Mouse (Mus musculus): ENCODE measurements around the gene Galnt7. TPM values are rescaled to one million over a fixed set of nuclear protein-coding genes. Genes with fewer than 3 reads are reported as not detected.
A peak's percentile ranks its signal among the peaks of the same experiment; 100 is the strongest.
"Not testable (repeated sequence)": the region's sequence is repeated elsewhere in the genome, so short reads cannot be mapped to it uniquely, and the experiment has no call there.

Galnt7 gene
- polyA plus RNA-seq, 1 experiment from 2014 or later, result 22.4 TPM

DNA sequence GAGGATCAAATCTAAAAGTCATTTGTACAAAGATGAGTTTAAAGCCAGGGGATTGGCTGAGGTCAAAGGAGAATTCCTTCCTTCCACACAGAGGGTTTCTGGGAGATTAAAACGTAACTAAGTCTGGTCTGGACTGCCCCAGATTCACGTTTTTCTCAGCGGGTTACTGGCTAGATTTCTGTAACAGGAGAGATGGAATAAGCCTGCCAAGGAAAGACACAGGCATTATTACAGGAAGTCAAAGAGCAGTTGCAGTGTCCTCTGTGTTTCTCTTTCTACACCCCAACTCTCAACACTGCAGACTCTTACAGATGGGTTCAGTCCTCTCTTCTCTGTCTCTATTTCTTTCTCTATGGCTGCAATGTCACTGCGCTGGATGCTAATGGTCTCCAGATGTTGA is 118.3 kb downstream of the Galnt7 start:
- Histone ChIP-seq H3K9me3 (ENCODE audit: low read length) (peaks cover 3% of the 10 kb centered on the region; the same call in 1 of the 2 replicates), H3K27ac (ENCODE audit: low read length) (no peak overlapping the region), H3K4me3 (ENCODE audit: low read length) (no peak overlapping the region), H3K9ac (replicated peaks; ENCODE audit: low read length) (no peak overlapping the region), H3K4me1 (ENCODE audit: insufficient read depth, low read length) (0 out of 2 replicates have a peak, but pooled peaks cover 3% of the 10 kb centered on the region), H3K36me3 (ENCODE audit: insufficient read depth, low read length) (peaks cover 14% of the 10 kb centered on the region), H3K4me2 (replicated peaks; ENCODE audit: low read depth, low read length) (no peak overlapping the region), H3K27me3 (ENCODE audit: insufficient read depth, low read length) (no peaks in the 10 kb centered on the region)
- 68% methylated on average over 4 of the region's 4 CpGs for WGBS
- no peak for ATAC-seq (ENCODE audit: low FRiP score, low TSS enrichment)

- Histone ChIP-seq H3K27me3 (ENCODE audit: insufficient read depth, low read length) (no peaks in the 10 kb centered on the region), H3K36me3 (ENCODE audit: insufficient read depth, low read length) (peaks cover 14% of the 10 kb centered on the region), H3K4me2 (replicated peaks; ENCODE audit: low read depth, low read length) (no peak overlapping the region), H3K27ac (ENCODE audit: low read length) (no peak overlapping the region), H3K9ac (replicated peaks; ENCODE audit: low read length) (no peak overlapping the region), H3K9me3 (ENCODE audit: low read length) (peaks cover 3% of the 10 kb centered on the region; the same call in 1 of the 2 replicates), H3K4me1 (ENCODE audit: insufficient read depth, low read length) (0 out of 2 replicates have a peak, but pooled peaks cover 3% of the 10 kb centered on the region), H3K4me3 (ENCODE audit: low read length) (no peak overlapping the region)
- WGBS, result 92% methylated on average over 4 of the region's 4 CpGs
- no peak for ATAC-seq (ENCODE audit: low FRiP score, low TSS enrichment)
Observed at GRCm38 (mm10) chr8:57533106-57533505, 119.7 kb downstream of the Galnt7 start.

DNA sequence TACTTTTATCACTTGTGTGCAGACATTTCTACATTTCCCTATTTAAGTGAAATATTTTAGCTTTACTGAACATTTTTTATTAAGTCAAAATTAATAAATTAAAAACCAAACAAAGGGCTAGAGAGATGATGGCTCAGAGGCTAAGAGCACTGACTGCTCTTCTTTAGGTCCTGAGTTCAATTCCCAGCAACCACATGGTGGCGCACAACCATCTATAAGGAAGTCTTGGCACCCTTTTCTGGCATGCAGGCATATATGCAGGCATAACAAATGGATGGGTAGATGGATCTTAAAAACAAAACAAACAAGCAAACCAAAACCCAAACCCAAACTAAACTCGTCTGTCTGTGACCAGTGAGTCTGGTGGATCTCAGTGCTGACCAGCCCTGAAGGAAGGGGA is 120.6 kb downstream of the Galnt7 start:
- Histone ChIP-seq H3K9ac (replicated peaks; ENCODE audit: low read length) (no peak overlapping the region), H3K36me3 (ENCODE audit: insufficient read depth, low read length) (peaks cover 14% of the 10 kb centered on the region), H3K4me1 (ENCODE audit: insufficient read depth, low read length) (0 out of 2 replicates have a peak, but pooled peaks cover 3% of the 10 kb centered on the region), H3K27me3 (ENCODE audit: insufficient read depth, low read length) (no peaks in the 10 kb centered on the region), H3K4me2 (replicated peaks; ENCODE audit: low read depth, low read length) (no peak overlapping the region), H3K9me3 (ENCODE audit: low read length) (peaks cover 3% of the 10 kb centered on the region; the same call in 1 of the 2 replicates), H3K27ac (ENCODE audit: low read length) (no peak overlapping the region), H3K4me3 (ENCODE audit: low read length) (no peak overlapping the region)
- ATAC-seq (ENCODE audit: low FRiP score, low TSS enrichment), result no peak
- 64% methylated on average over 2 of the region's 2 CpGs for WGBS

DNA sequence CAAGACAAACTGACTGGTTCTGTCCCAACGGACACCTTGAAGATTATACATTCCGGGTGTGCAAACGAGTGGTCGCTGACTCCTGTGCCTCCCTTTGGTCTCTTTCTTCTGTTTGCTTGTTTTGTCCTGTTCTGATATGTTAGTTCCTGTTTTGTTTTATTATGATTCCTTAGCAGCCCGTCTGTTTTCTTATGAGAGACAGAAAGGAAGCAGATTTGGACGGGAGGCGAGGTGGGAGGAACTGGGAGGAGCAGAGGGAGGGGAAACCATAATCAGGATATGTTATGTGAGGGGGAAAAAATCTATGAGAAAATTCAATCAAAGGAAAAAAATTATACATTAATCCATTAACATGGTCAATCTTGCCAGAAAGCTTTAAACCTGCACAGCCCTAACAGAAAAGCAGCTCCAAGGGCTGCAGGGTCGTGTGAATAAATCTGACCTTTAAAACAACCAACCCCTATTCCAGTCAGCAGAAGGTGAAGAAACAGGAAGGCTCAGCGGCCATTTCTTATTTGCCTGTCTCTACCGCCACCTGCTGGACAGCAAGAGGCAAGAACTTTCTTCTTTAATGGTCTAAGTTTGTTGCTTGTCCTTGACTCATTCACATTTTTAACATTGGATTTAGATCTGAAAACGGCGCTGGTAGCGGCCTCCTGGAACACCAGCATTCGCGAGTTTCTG is 122.0 kb downstream of the Galnt7 start:
- Histone ChIP-seq H3K4me1 (ENCODE audit: insufficient read depth, low read length) (0 out of 2 replicates have a peak, but pooled peaks cover 3% of the 10 kb centered on the region), H3K36me3 (ENCODE audit: insufficient read depth, low read length) (peaks cover 13% of the 10 kb centered on the region), H3K9ac (replicated peaks; ENCODE audit: low read length) (0 out of 2 replicates have a peak overlapping the region, but pooled peaks have one; percentile 1), H3K4me3 (ENCODE audit: low read length) (peak overlapping the region; percentile 16), H3K4me2 (replicated peaks; ENCODE audit: low read depth, low read length) (peak overlapping the region; percentile 33), H3K27me3 (ENCODE audit: insufficient read depth, low read length) (no peaks in the 10 kb centered on the region), H3K9me3 (ENCODE audit: low read length) (peaks cover 3% of the 10 kb centered on the region; the same call in 1 of the 2 replicates), H3K27ac (ENCODE audit: low read length) (no peak overlapping the region)
- ATAC-seq (ENCODE audit: low FRiP score, low TSS enrichment), result peak; percentile 66; the same call in 1 of the 2 replicates
- WGBS, result 26% methylated on average over 15 of the region's 15 CpGs

DNA sequence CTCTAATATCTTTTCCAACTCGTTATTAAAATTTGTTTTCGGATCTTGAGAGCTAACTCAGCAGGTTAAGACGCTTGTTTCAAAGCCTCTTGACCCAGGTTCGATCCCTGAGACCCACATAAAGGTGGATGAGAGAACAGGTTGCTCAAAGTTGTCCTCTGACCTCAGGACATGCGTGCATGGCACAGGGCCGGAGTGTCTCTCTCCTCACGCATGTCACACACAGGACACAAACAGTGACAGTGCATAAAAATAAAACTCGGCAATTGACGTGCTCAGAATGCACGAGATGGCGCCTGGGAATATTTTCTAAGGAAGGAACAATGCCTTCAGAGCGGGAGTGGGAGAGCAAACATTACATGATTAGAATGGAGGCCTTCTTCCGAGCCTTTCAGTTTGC is 122.6 kb downstream of the Galnt7 start:
- Histone ChIP-seq H3K36me3 (ENCODE audit: insufficient read depth, low read length) (peaks cover 9% of the 10 kb centered on the region), H3K9me3 (ENCODE audit: low read length) (peaks cover 2% of the 10 kb centered on the region; the same call in 1 of the 2 replicates), H3K27ac (ENCODE audit: low read length) (no peak overlapping the region), H3K4me2 (replicated peaks; ENCODE audit: low read depth, low read length) (peak overlapping the region; percentile 33; the same call in 1 of the 2 replicates), H3K4me3 (ENCODE audit: low read length) (peak overlapping the region; percentile 16; the same call in 1 of the 2 replicates), H3K9ac (replicated peaks; ENCODE audit: low read length) (0 out of 2 replicates have a peak overlapping the region, but pooled peaks have one; percentile 1), H3K4me1 (ENCODE audit: insufficient read depth, low read length) (0 out of 2 replicates have a peak, but pooled peaks cover 3% of the 10 kb centered on the region), H3K27me3 (ENCODE audit: insufficient read depth, low read length) (no peaks in the 10 kb centered on the region)
- WGBS, result 92% methylated on average over 13 of the region's 13 CpGs
- no peak for ATAC-seq (ENCODE audit: low FRiP score, low TSS enrichment)

- H3K4me2 ChIP-seq (replicated peaks; ENCODE audit: low read depth, low read length), result no peak overlapping the region
- WGBS, result 93% methylated on average over 1 of the region's 1 CpGs
- H3K36me3 ChIP-seq (ENCODE audit: insufficient read depth, low read length), result peaks cover 5% of the 10 kb centered on the region; the same call in 1 of the 2 replicates
- no peak for ATAC-seq (ENCODE audit: low FRiP score, low TSS enrichment)
- H3K9ac ChIP-seq (replicated peaks; ENCODE audit: low read length), result no peak overlapping the region
- H3K27ac ChIP-seq (ENCODE audit: low read length), result no peak overlapping the region
- 0 out of 2 replicates have a peak, but pooled peaks cover 3% of the 10 kb centered on the region for H3K4me1 ChIP-seq (ENCODE audit: insufficient read depth, low read length)
- H3K4me3 ChIP-seq (ENCODE audit: low read length), result no peak overlapping the region
- no peaks in the 10 kb centered on the region for H3K9me3 ChIP-seq (ENCODE audit: low read length)
- no peaks in the 10 kb centered on the region for H3K27me3 ChIP-seq (ENCODE audit: insufficient read depth, low read length)
Observed at GRCm38 (mm10) chr8:57528036-57528435, 124.8 kb downstream of the Galnt7 start.

DNA sequence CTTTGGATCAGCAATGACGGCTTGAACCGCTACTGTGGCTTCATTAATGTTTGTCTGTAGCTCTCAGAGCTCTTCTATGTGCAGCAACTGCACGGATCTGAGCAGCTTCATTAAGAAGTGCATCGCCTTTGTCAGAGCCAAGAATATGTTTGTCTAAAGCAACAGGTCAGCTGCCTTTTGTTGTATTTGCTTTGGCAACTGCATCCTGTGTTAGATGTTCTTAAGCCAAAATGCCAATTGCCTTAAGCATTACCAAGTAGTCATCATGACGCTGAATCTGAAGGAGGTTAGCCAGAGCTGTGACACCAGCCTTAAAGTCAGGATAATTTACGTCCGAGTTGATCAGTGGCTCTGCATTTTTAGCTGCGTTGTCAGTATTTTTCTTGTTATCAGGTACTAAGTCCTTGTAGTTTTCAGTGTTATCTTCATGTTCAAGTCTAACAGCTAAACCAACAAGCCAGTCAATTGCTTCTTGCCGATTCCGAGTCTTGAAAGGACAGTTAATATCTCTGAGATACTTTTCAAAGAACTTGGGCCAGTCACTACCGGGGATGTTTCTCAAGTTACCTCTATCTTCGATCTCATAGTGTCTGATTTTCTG is 132.5 kb downstream of the Galnt7 start:
- H3K27me3 ChIP-seq (ENCODE audit: insufficient read depth, low read length), result no peaks in the 10 kb centered on the region
- no peak overlapping the region for H3K4me3 ChIP-seq (ENCODE audit: low read length)
- peaks cover 7% of the 10 kb centered on the region; the same call in 1 of the 2 replicates for H3K36me3 ChIP-seq (ENCODE audit: insufficient read depth, low read length)
- H3K9ac ChIP-seq (replicated peaks; ENCODE audit: low read length), result no peak overlapping the region
- no peak overlapping the region for H3K4me2 ChIP-seq (replicated peaks; ENCODE audit: low read depth, low read length)
- H3K27ac ChIP-seq (ENCODE audit: low read length), result no peak overlapping the region
- H3K4me1 ChIP-seq (ENCODE audit: insufficient read depth, low read length), result no peaks in the 10 kb centered on the region; the same call in 1 of the 2 replicates
- ATAC-seq (ENCODE audit: low FRiP score, low TSS enrichment), result no peak
- H3K9me3 ChIP-seq (ENCODE audit: low read length), result no peaks in the 10 kb centered on the region
- 64% methylated on average over 12 of the region's 12 CpGs for WGBS

- WGBS, result 91% methylated on average over 3 of the region's 3 CpGs
- Histone ChIP-seq H3K4me1 (ENCODE audit: insufficient read depth, low read length) (peaks cover 9% of the 10 kb centered on the region), H3K4me3 (ENCODE audit: low read length) (no peak overlapping the region), H3K36me3 (ENCODE audit: insufficient read depth, low read length) (peaks cover 16% of the 10 kb centered on the region), H3K9ac (replicated peaks; ENCODE audit: low read length) (no peak overlapping the region), H3K27ac (ENCODE audit: low read length) (no peak overlapping the region), H3K4me2 (replicated peaks; ENCODE audit: low read depth, low read length) (no peak overlapping the region), H3K9me3 (ENCODE audit: low read length) (no peaks in the 10 kb centered on the region), H3K27me3 (ENCODE audit: insufficient read depth, low read length) (no peaks in the 10 kb centered on the region)
- no peak for ATAC-seq (ENCODE audit: low FRiP score, low TSS enrichment)
Observed at GRCm38 (mm10) chr8:57517723-57518122, 135.1 kb downstream of the Galnt7 start.

DNA sequence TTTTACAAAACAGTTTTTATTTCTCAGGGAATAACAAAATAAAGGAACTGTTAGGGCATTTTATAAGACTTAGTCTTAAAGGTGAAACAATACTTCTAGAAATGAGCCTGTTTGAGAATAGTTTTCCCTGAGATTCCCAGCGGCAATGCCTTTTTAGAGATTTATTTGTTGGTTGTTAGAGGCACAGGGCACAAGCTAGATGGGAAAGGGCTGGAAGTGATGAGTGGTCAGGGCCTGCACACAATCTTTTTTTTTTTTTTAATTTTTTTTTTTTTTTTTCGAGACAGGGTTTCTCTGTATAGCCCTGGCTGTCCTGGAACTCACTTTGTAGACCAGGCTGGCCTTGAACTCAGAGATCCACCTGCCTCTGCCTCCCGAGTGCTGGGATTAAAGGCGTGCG is 136.1 kb downstream of the Galnt7 start:
- H3K4me2 ChIP-seq (replicated peaks; ENCODE audit: low read depth, low read length); H3K4me3 ChIP-seq (ENCODE audit: low read length); ATAC-seq (ENCODE audit: low FRiP score, low TSS enrichment); H3K27me3 ChIP-seq (ENCODE audit: insufficient read depth, low read length); H3K9me3 ChIP-seq (ENCODE audit: low read length); H3K27ac ChIP-seq (ENCODE audit: low read length); H3K4me1 ChIP-seq (ENCODE audit: insufficient read depth, low read length); H3K9ac ChIP-seq (replicated peaks; ENCODE audit: low read length): not testable (repeated sequence)
- WGBS, result 95% methylated on average over 4 of the region's 5 CpGs
- H3K36me3 ChIP-seq (ENCODE audit: insufficient read depth, low read length), result peaks cover 16% of the 10 kb centered on the region

All from kidney, embryonic 16.5 days (tissue).